Mouse (Mus musculus) brain, embryonic 14.5 days (tissue): Measurements from ENCODE around the gene Pofut2.

Experiments used
- CTCF ChIP-seq: fragments of 200-500 bp; IDR thresholded peaks from 2 replicates; pipeline ENCODE4 v1.5.1; 2012; ENCODE audit warnings: inconsistent platforms, mild to moderate bottlenecking, moderate library complexity, borderline replicate concordance; ENCODE audit not compliant: insufficient read depth, insufficient read length; ENCODE audit errors: extremely low read depth
- POLR2A ChIP-seq: fragments of 200-500 bp; IDR thresholded peaks from 2 replicates; pipeline ENCODE4 v1.6.1; 2012; ENCODE audit warnings: mild to moderate bottlenecking, inconsistent platforms, borderline replicate concordance; ENCODE audit not compliant: poor library complexity, insufficient read depth, insufficient read length, severe bottlenecking; ENCODE audit errors: extremely low read depth

DNA sequence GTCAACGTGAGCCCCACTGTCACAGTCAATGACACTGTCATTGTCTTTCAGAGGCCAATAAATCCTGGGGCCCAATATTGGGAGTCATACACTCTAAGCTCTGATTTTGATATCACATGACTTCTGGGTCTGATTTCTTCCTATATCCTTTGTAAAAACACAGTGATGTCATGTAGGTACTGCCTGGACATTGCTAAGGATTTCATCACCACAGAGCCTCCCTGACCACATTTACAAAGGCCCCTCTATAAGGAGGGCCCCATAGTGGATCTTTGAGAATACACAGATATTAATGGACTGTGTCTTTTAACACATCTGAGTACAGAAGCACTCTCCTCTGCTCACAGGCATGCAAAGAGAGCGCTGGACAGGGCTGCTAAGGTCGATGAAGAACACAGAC, 16.6 kb upstream of the Pofut2 start:
- TF ChIP-seq POLR2A: no peak
- TF ChIP-seq CTCF: no peak
